Mouse (Mus musculus): ENCODE data around the gene Ptpn11. TPM values are rescaled to one million over a fixed set of nuclear protein-coding genes. Genes with fewer than 3 reads are reported as not detected.

Gene Ptpn11
- total RNA-seq, 2 experiments from 2014 or later, result 87.7 to 90.7 TPM

DNA sequence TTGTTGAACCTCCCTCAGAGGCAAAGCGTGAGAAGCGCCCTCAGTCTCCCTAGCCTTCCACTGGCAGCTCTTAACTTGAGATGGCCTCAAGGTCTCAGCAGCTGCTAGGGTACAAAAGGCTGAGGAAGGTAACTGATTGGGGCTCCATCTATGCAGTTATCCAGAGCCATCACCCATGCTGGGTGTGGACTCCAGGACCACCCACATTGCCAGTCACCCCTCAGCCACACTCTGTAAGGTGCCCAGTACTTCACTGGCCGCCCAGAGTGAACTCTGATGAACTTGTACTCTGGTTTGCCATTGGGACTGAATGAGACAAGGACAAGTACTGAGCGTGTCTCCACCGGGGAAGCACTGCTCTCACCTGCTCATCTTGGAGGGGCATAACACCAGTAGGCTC, 61.9 kb downstream of the Ptpn11 start:
- DNase-seq (ENCODE audit: low spot score in 2 of 2), result no peak

- DNase-seq (ENCODE audit: low spot score in 2 of 2), result no peak
These were observed 65.1 kb downstream of the Ptpn11 start for GRCm38 (mm10) chr5:121126051-121126450.

DNA sequence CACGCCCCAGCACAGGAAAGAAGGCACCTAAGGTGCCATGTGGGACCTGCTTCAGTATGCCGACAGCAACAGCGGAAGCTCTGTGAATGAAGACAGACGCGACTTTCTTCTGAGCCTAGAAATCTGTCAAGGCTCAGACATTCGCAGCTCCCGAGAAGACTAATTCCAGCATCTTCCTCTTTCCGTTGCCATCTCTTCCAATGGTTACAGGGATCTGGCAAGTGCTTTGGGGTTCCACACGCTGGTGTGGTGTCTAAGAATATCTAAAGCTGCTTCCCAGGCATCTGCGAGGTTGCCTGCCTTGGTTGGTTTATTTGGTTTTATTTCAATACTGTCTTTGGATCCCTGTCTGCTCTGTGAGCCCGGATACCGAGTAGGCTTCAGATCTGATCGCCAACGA, 65.6 kb downstream of the Ptpn11 start:
- no peak for DNase-seq (ENCODE audit: low spot score in 2 of 2)

DNA sequence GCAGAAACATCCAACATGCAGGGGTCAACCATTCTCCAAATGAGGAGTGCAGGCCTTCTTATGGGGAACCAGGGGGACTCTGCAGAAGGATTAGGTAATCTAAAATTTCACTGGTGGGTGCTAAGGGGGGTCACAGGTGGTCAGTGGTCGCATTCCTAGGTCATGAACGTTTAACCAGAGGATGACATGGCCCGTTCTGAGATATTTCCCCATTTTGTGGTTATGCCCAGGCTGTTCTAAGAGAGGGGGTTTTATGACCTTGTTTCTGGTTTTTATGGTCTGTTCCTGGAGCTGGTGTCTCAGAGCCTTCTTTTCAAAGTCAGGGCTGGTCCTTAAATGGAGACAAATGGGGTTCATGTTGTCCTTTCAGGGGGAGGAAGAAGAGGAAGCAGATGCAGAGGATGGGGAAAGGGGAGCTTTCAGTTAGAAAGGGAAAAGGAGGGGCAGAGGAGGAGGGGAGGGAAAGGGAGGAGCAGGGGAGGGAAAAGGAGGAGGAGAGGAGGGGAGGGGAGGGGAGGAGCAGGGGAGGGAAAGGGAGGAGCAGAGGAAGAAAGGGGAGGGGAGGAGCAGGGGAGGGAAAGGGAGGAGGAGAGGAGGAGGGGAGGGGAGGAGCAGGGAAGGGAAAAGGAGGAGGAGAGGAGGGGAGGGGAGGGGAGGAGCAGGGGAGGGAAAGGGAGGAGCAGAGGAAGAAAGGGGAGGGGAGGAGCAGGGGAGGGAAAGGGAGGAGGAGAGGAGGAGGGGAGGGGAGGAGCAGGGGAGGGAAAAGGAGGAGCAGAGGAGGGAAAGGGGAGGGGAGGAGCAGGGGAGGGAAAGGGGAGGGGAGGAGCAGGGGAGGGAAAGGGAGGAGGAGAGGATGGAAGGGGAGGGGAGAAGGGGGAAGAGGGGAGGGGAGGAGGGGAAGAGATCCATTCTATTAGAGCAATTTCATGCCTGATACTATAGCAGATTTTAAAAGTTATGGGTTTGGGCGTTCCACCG, 66.7 kb downstream of the Ptpn11 start:
- no peak for DNase-seq (ENCODE audit: low spot score in 2 of 2)

DNA sequence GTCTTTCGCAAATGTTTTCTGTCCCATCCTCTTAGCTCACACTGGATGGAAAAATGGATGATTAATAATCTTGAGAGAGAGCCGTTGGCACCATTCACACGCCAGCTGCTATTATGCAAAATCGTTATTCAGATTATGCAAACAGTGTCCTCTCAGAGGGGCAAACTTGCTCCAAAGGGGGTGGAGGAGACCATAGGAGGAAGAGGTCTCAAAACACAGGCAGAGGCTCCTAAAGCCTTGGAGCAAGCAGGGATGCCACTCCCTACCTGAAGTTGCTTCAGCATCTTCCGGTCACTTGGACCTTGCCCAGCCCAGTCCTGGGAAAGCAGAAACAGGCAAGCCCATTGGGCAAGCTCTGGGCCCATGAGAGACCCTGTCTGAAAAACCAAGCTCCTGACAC, 67.8 kb downstream of the Ptpn11 start:
- peak in 1 of 2 experiments; percentile 26 for DNase-seq (ENCODE audit: low spot score in 2 of 2)

DNA sequence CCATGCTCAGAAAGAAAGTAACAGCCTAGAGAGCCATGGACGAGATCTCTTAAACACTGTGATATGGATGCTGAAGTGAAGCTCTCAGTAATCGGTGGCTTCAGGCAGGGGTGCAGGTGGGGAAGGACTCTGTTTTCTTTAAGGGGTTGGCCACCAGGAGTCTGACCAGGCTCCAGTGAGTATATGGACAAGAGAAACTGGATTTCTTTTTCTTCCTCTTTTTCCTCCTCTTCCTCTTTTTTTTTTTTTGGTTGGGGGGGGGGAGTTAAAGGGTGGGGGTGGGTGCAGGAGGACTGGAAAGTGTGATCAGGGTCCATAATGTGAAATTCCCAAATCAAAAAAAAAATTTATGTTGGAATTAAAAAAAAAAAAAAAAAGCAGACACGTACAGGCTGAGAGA, 68.6 kb downstream of the Ptpn11 start:
- DNase-seq (ENCODE audit: low spot score in 2 of 2), result no peak

GRCm38 (mm10) chr5:121122036-121122435, 69.2 kb downstream of the Ptpn11 start:
- no peak for DNase-seq (ENCODE audit: low spot score in 2 of 2)

DNA sequence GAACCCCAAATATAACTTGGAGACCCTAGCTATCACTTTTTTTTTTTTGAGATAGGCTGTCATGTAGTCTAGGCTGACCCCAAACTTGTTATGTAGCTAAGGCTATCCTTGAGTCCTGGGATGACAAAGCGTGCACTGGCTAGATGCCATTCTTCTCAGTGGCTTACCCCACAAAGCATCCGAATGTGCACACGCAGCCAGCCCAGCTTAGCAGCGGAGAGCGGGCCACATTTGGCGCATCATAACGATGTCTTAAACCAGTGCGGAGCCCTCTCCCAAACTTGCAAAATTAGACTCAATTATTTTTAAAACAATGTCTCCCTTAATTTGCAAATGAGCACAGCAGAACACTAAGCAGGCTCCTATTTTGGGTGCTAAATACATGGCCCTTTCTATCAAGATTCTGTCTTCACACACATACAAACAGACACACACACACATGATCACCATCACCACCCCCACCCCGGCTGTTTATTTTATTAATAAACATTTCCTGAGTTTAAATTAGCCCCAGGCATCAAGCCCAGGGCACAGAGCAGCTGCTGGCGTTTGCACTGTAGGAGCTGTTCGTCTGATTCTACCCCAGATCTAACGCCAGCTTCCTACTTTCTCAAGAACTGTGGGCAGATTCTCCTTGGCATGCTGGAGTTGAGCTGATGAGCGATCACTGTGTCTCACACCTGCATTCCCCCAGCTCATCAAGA, 71.7 kb downstream of the Ptpn11 start:
- peak; percentile 26 to 60 for DNase-seq (ENCODE audit: low spot score in 2 of 2)

DNA sequence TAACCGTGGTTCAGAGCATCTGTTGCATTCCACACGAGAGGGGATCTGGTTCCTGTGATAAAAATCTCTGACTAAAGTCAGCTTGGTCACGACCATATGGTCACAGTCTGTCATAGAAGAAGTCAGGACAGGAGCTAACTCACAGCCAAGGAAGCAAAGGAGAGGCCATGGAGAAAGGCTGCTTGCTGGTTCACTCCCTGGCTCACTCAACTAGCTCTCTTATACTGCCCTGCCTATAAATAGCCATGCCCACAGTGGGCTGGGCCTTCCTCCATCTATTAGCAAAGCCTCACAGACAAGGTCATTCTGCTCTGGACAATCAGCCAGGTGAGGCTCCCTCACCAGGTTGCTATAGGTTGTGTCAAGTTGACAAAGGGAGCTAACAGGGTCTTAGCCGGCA, 72.9 kb downstream of the Ptpn11 start:
- no peak for DNase-seq (ENCODE audit: low spot score in 2 of 2)

DNA sequence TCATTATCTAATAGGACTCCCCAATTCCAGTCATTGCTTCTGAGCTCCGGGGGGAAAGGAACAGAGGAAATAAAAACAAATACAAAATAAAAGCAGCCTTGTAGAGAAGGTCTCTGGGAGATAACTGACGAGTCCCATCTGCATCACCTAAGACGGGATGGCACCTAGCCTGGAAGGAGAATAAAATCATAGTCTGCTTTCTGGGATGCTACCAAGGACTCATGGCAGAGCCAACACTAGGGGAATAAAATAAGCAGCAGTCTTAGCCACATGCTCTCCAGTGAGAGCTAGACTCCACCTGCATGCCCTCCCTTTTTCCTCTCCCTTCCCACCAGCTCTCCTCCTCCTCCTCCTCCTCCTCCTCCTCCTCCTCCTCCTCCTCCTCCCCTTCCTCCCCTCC, 74.3 kb downstream of the Ptpn11 start:
- DNase-seq (ENCODE audit: low spot score in 2 of 2), result no peak

DNA sequence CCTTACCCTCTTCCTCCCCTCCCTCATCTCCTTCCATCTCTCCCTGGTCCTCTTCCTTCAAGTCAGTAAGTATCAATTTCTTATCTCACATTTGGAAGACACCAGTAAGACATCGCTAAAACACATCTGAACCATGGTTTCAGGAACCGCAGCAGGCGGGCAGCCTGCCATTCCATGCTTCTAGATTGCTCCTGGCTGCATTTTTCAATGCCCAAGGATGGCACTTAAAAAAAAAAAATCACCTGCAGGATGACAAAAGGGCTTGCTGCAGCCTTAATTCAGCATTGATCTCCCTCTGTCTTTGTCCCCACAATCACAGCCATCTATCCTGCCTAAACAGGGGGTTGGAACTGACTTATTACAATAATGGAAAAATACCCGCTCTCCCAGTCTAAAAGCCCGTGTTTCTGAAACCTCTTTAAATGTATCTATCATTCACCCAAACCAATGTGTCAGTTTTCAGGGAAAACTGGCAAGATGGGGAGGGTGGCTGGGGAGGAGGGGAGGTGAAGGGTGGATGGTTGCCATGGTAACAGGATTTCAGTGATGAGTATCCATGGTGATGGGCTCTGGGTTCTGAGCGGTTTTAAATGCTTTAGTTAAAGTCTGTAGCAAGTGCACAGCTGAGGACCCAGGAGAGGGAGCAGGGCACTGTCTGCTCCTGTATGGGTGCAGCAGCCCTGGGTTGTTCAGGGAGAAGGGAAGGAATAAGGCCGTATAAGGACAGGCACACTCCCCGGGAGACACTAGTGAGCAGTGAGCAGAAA, 75.6 kb downstream of the Ptpn11 start:
- peak; percentile 55 to 86 for DNase-seq (ENCODE audit: low spot score in 2 of 2)

DNA sequence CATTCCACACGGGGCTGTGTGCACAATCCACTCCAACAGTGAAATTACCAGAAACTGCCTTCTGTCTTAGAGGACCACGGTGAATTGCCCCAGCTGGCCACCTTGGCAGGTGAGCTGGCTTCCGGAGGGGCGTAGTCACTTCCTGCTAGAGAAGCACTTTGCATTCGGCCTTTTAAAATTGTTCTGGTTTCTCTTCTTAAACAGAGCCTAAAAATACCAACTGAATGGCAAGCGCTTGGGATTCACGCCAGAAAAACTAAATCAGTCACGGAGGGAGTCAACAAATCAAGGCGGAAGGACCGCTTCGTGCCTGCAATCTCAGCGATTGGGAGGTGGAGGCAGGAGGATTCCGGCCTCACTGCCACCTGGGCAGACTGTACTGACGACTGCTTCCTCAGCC, 77.0 kb downstream of the Ptpn11 start:
- peak; percentile 19 to 55 for DNase-seq (ENCODE audit: low spot score in 2 of 2)

DNA sequence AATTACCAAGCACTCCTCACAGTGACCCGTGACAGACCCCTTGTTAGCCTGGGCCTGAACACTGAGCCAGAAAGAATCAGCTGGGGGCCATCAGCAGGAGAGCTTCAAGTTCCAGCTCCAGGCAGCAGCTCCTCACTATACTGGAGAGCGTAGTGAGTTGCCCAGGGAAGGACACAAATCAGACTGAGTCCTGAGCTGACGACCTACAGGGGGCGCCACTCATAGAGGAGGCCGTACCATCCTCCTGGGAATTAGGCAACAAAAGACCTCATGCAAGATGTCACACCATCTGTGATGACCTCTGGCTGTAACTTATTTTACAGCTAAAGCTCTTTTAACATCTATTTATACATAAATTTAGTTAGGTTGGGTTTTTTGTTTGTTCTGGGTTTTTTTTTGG, 78.8 kb downstream of the Ptpn11 start:
- no peak for DNase-seq (ENCODE audit: low spot score in 2 of 2)

- DNase-seq (ENCODE audit: low spot score in 2 of 2), result peak; percentile 55 to 58
These were observed 79.9 kb downstream of the Ptpn11 start for GRCm38 (mm10) chr5:121111106-121111915.

- DNase-seq (ENCODE audit: low spot score in 2 of 2), result no peak
These were observed 82.0 kb downstream of the Ptpn11 start for GRCm38 (mm10) chr5:121109185-121109584.

- no peak for DNase-seq (ENCODE audit: low spot score in 2 of 2)
These were observed 84.3 kb downstream of the Ptpn11 start for GRCm38 (mm10) chr5:121106913-121107312.

GRCm38 (mm10) chr5:121100886-121101580, 90.2 kb downstream of the Ptpn11 start:
- no peak for DNase-seq (ENCODE audit: low spot score in 2 of 2)

DNA sequence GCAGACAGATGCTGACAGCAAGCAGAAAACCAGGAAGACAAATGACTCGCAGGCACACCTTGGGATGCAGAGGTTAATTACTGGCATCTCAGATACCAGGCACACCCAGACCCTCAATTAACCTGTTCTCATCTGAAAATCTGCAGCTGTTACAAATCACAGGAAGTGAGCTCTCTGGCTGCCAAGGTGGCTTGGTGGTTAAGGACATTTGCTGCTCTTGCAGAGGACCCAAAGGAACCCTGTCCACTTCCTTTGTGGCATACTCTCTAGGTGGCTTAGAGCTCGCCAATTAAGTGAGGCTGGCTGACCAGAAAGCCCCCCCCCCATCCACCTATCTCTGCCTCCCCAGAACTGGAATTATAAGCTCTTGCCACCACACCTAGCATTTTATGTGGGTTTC, 91.1 kb downstream of the Ptpn11 start:
- no peak for DNase-seq (ENCODE audit: low spot score in 2 of 2)

DNA sequence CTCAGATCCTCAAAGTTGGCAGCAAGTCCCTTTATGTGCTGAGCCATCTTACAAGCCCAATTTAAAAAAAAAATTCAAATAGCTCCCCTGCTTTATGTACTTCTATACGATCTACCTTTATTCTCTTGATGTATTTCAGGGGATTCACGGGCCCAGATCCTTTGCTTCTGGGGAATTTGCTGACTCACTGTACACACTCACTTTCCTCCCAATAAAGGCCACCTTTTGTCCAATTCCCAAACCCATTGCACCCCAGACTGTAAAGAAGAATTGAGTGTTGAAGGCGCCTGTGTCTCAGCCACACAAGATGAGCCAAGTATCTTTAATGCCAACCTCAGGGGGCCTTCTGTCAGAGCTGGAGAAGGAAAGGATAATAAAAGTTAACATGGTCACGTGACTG, 93.2 kb downstream of the Ptpn11 start:
- no peak for DNase-seq (ENCODE audit: low spot score in 2 of 2)

GRCm38 (mm10) chr5:121096744-121097143, 94.5 kb downstream of the Ptpn11 start:
- DNase-seq (ENCODE audit: low spot score in 2 of 2), result no peak
